Mouse (Mus musculus) limb, embryonic 10.5 days (tissue): ENCODE data around the gene Tmem179. TPM values are rescaled to one million over a fixed set of nuclear protein-coding genes. Genes with fewer than 3 reads are reported as not detected.
A peak's percentile ranks its signal among the peaks of the same experiment; 100 is the strongest.

Source experiments
- DNase-seq: peaks from one replicate; pipeline ENCODE4 v3.0.0-alpha.2; 2017; ENCODE audit warnings: low spot score
- H3K27ac ChIP-seq: fragments of 300-500 bp; sonication (generic); 2 replicates; pipeline ENCODE4 v1.5.1; 2016; ENCODE audit warnings: mild to moderate bottlenecking
- H3K27me3 ChIP-seq: fragments of 300-500 bp; sonication (generic); 2 replicates; pipeline ENCODE4 v1.6.1; 2016; ENCODE audit warnings: low read depth, mild to moderate bottlenecking; ENCODE audit not compliant: poor library complexity, severe bottlenecking
- H3K36me3 ChIP-seq: fragments of 300-500 bp; sonication (generic); 2 replicates; pipeline ENCODE4 v1.6.1; 2016; ENCODE audit warnings: mild to moderate bottlenecking, moderate library complexity
- H3K4me1 ChIP-seq: fragments of 300-500 bp; sonication (generic); 2 replicates; pipeline ENCODE4 v1.6.1; 2016
- H3K4me3 ChIP-seq: fragments of 300-500 bp; sonication (generic); 2 replicates; pipeline ENCODE4 v1.5.1; 2016; ENCODE audit warnings: mild to moderate bottlenecking, moderate library complexity
- H3K9me3 ChIP-seq: fragments of 300-500 bp; sonication (generic); replicated peaks from 2 replicates; pipeline ENCODE4 v1.6.1; 2016; ENCODE audit warnings: mild to moderate bottlenecking
- WGBS: fragments of 180-500 bp; shearing (Covaris S2); methylation state at CpG from one replicate; pipeline ENCODE4 v1.1.7; 2016; 5-methylcytosine and 5-hydroxymethylcytosine counted together
- polyA plus RNA-seq: library from polyadenylated mRNA; unstranded; fragments of >200 nt; fragmentation: Nextera tagmentation; extraction: Ambion mirVana; gene quantifications from 2 replicates; pipeline ENCODE4 v1.2.1, GENCODE M21; 2016

The Tmem179 gene
- polyA plus RNA-seq, 1 experiment from 2014 or later, result not detected

GRCm38 (mm10) chr12:112450883-112451282, 65.7 kb downstream of the Tmem179 start:
- no peak overlapping the region for H3K4me3 ChIP-seq
- DNase-seq, result peak; percentile 82
- H3K27ac ChIP-seq, result no peak overlapping the region
- H3K9me3 ChIP-seq, result no peaks in the 10 kb centered on the region
- H3K27me3 ChIP-seq, result no peaks in the 10 kb centered on the region; the same call in 1 of the 2 replicates
- no peaks in the 10 kb centered on the region for H3K36me3 ChIP-seq
- peaks cover 15% of the 10 kb centered on the region for H3K4me1 ChIP-seq
- WGBS, result 33% methylated on average over 6 of the region's 6 CpGs

Other genes starting within 250 kb of the Tmem179 start
- gene A530016L24Rik, start 27.3 kb downstream of the Tmem179 start, polyA plus RNA-seq, result not detected in 2 replicates
- gene Inf2, start 72.0 kb upstream of the Tmem179 start, polyA plus RNA-seq, result 1.3 and 1.6 TPM in 2 replicates
- gene Adssl1, start 103.3 kb upstream of the Tmem179 start, polyA plus RNA-seq, result 1.9 and 3.0 TPM in 2 replicates
- 359 and 361 TPM in 2 replicates for gene Siva1, start 127.9 kb upstream of the Tmem179 start, polyA plus RNA-seq
- 59.3 and 82.8 TPM in 2 replicates for gene Akt1, start 158.1 kb upstream of the Tmem179 start, polyA plus RNA-seq
- 1.4 and 2.7 TPM in 2 replicates for gene Zbtb42, start 162.1 kb upstream of the Tmem179 start, polyA plus RNA-seq
- 6.7 and 12.3 TPM in 2 replicates for gene Cep170b, start 203.7 kb upstream of the Tmem179 start, polyA plus RNA-seq
- gene Pld4, start 243.9 kb upstream of the Tmem179 start, polyA plus RNA-seq, result 2.1 and 3.5 TPM in 2 replicates